Mouse (Mus musculus) MEL-GATA-1-ER (cell line): ENCODE results near the gene Ms4a5.
"Not testable (repeated sequence)": the region's sequence is repeated elsewhere in the genome, so short reads cannot be mapped to it uniquely, and the experiment has no call there.

Source experiments
- DNase-seq: peaks from one replicate; pipeline ENCODE4 v3.0.0-alpha.2; 2012; ENCODE audit warnings: low read depth; ENCODE audit errors: extremely low read depth

Ms4a5 gene

DNA sequence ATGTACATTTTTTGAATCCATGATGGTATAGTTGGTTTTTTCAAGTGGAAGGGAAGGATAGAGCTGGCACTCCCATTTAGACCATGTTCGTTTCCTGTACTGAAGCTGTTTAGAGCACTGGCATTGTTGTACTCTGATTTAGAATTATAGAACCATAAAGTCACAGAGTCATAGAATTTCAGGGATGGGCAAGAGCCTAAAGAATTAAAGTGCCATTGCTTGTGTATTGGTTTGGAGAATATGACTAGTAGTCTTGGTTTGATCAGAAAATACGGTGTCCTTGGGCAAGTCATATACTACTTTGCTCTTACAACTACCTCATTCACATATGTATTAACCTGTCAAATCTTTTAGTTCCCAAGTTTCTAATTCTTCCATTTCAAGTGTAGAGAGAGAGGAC, at the start of gene Ms4a5:
Gene Ms4a5 (minus strand): TSS at position 101 of the 400 bp plus-strand sequence.
- no peak for DNase-seq

DNA sequence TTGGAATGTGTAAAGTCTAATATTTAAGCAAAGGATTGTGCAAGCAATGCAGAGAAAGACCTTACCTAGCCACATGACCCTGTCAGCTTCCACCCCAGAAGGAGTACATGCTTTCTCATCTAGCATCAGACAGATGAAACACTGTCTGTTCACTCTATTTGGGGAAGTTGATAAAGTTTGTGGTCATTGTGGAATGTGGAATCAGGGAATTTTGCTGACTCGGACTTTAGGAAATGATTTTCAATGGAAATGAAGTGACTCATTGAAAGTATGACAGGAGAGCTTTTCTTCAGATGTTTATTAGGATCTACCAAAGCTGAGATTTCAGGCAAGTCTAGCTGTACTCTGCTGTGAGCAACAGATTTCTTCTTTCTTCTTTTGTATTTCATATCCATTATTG, 37.5 kb upstream of the Ms4a5 start:
- no peak for DNase-seq

GRCm38 (mm10) chr19:11316786-11317185, 33.1 kb upstream of the Ms4a5 start:
- no peak for DNase-seq

DNA sequence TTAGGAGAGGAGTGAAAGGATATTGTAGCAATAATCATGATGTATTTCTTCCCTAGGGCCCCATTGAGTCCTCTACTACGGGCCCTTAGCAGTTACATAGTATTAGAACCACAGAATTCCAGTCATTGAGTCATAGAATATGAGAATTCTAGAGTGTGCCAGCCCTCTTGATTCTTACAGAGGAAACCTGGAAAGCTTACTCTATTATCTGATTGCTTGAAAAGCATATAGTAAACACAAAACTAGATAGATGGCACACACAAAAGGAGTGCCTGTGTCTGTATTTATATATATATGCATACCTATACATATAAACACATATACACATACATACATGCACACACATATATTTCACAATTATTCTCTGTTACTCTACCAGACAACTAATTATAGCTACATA, 30.7 kb upstream of the Ms4a5 start, which contains the start of gene Ms4a14:
Gene Ms4a14 (minus strand): TSS at position 101 of the 400 bp plus-strand sequence.
- no peak for DNase-seq

- no peak for DNase-seq
Observed at GRCm38 (mm10) chr19:11308888-11309287, 25.2 kb upstream of the Ms4a5 start.

GRCm38 (mm10) chr19:11299529-11299928, 15.9 kb upstream of the Ms4a5 start:
- not testable (repeated sequence) for DNase-seq

DNA sequence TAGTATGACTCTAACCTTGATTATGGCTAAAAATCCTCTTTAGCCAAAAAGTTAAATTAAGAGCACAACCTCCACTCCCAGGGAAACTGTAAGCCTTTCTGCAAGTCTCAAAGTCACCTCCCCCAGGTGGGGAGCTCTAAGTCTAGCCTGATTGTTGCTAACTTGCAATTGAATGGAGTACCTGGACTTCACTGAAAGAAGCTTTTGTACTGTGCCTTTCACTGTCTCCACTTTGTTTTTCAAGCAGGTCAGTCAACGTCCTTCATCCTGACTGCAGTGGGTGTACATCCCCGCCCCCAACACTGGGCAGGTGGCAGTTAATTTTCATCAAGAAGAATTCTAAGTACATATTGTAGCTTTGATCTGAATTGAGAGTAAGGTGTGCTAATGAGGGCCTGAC, 15.3 kb upstream of the Ms4a5 start:
- no peak for DNase-seq

GRCm38 (mm10) chr19:11293616-11294015, 9.9 kb upstream of the Ms4a5 start:
- not testable (repeated sequence) for DNase-seq

GRCm38 (mm10) chr19:11292990-11293389, 9.3 kb upstream of the Ms4a5 start:
- no peak for DNase-seq

DNA sequence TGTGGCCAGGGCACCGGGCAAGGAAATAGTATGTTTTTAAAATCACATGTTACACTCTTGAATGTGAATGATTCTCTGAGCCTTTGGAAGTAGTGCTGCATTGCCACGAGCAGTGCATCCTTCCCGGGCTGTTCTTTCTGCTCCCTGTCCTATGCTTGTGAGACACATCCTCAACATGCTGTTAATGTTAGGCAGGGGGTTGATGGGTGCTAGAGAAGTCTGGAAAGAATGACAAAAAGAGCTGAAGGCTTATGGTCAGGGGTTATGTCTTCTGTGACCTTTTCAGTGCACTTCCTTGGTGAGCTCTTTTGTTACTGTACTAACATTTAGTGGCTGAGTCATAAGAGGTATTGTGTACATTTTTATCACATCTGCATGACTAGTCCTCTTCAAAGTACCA, 3.5 kb downstream of the Ms4a5 start:
- DNase-seq = no peak

DNA sequence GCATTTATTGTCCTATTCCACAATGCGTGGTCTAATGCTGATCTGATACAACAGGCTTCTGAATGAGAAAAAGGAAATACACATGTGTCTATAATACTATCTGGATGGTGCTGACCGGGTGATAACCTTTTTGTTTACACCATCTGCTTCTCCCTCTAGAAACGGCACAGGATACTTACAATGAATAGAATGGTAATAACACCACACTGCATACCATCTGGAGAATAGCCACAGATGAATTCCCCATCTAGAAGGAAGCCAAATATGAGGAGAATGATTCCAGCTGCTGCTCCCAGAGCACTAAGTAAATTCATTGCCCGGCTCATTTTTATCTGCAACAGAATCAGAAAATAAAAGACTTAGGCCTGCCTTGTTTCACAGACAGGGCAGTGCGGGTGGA, 7.2 kb downstream of the Ms4a5 start:
- no peak for DNase-seq

DNA sequence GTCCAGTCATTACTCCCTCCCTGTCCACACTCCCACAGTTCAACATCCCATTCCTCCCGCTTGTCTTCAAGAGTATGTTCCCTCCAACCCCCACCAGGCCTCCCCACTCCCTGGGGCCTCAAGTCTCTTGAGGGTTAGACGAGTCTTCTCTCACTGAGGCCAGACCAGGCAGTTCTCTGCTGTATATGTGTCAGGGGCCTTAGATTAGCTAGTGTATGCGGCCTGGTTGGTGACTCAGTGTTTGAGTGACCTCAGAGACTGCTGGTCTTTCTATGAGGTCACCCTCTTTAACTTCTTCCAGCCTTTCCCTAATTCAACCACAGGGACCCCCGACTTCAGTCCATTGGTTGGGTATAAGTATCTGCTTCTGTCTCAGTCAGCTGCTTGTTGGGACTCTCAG, 16.7 kb downstream of the Ms4a5 start:
- no peak for DNase-seq

- DNase-seq = no peak
Observed at GRCm38 (mm10) chr19:11266052-11266845, 17.4 kb downstream of the Ms4a5 start, which contains the start of gene Ms4a1. Gene Ms4a1 (minus strand): TSS chr19:11266241.

DNA sequence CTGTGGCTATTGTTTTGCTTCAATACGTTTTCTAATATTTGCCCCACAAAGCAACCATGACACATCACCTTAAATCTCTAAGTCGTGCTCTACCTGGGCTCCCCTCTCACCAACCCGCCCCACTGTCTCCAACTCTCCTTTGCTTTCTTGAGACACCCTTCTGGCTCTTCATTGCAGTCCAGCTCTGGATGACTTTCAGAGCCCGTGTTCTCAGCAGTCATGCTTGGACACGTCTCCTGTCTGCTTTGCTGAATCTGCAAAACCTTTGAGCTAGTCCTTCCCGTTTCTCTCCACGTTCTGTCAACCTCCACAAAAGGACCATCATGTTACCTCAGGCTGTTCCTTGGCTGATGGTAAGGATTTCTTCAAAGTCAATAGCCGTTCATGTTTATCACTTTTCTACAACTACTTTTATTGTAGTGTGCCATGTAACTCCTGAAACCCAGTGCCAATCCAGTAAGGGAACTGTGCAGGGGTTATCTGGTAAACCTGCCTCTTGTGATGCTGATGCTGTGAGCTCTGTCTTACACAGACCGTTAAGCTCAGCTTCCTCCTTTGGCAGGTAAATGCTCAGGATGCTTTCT, 19.0 kb downstream of the Ms4a5 start:
- DNase-seq = no peak

- no peak for DNase-seq
Observed at GRCm38 (mm10) chr19:11263549-11263948, 20.1 kb downstream of the Ms4a5 start.

DNA sequence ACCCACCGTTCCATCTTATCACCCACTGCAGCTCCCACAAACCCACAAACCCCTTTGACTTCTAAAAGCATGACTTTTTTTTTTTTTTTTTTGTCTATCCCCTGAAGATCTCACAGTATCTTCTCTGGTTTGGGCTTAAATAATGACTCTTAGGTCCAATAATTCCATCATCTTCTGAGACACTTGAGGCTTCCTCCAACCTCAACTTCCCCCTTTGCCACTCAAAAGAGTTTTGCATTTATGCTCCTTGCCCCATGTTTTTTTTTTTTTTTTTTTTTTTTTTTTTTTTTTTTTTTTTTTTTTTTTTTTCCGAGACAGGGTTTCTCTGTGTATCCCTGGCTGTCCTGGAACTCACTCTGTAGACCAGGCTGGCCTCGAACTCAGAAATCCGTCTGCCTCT, 20.7 kb downstream of the Ms4a5 start:
- not testable (repeated sequence) for DNase-seq

GRCm38 (mm10) chr19:11261522-11261921, 22.2 kb downstream of the Ms4a5 start:
- DNase-seq = no peak

- no peak for DNase-seq
Observed at GRCm38 (mm10) chr19:11244230-11244629, 39.4 kb downstream of the Ms4a5 start.

DNA sequence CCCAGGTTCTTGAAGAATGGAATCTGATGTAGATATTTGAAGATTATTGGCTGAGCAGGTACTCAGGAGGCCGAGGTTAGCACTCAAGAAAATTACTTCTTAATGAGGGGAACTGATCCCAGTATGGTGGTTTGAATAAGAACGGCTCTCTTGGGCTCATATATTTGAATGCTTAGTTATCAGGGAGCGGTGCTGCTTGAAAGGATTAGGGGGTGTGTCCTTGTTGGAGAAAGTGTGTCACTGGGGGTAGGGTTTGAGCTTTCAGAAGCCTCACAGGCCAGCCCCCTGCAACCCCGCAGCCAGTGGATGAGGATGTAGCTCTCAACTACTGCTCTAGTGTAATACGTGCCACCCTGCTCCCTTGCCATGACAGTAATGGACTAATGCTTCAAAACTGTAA, 41.1 kb downstream of the Ms4a5 start:
- DNase-seq = no peak

- DNase-seq = no peak
Observed at GRCm38 (mm10) chr19:11235820-11236219, 47.9 kb downstream of the Ms4a5 start.

- DNase-seq = no peak
Observed at GRCm38 (mm10) chr19:11234921-11235735, 48.5 kb downstream of the Ms4a5 start.

- DNase-seq = no peak
Observed at GRCm38 (mm10) chr19:11234244-11234643, 49.4 kb downstream of the Ms4a5 start.
